Mouse (Mus musculus): ENCODE results near the gene H2-Q7.
"Not testable (repeated sequence)": the region's sequence is repeated elsewhere in the genome, so short reads cannot be mapped to it uniquely, and the experiment has no call there.

The H2-Q7 gene

DNA sequence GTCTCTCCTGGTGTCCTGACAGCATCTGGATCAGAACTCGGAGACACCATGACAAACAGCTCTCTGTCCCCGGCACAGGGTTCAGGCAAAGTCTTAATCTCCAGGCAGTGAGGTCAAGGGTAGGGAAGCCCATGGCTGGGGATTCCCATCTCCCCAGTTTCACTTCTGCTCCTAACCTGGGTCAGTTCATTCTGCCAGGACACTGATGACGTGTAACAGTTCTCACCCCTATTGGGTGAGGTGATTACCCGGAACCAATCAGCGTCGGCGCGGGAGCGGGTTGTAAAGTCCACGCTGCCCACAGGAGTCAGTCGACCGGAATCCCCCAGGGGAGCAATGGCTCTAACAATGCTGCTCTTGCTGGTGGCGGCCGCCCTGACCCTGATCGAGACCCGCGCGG is at the start of gene H2-Q7:
Gene H2-Q7 (plus strand): TSS at position 271 of the 400 bp plus-strand sequence.
- DNase-seq: peak; percentile 96

DNA sequence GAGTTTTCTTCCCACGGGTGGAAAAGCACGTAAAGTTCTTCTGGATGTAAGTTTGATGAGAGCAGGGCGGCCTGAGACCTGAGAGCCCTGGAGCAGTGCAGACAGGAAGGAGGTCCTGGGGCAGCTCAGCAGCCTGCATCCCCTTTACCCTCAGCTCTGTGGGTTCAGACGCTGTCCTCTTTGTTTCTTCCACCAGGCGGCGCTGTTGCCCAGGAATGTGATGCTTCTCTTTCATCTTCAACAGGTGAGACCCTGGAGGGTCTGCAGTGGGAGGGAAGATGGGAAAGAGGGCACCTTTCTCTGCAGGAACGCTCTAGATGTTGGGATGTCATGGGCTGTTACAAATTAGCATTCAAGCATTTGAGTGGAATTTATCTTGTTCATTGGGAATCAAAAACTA is 49.2 kb upstream of the H2-Q7 start:
- DNase-seq: peak; percentile 51

DNA sequence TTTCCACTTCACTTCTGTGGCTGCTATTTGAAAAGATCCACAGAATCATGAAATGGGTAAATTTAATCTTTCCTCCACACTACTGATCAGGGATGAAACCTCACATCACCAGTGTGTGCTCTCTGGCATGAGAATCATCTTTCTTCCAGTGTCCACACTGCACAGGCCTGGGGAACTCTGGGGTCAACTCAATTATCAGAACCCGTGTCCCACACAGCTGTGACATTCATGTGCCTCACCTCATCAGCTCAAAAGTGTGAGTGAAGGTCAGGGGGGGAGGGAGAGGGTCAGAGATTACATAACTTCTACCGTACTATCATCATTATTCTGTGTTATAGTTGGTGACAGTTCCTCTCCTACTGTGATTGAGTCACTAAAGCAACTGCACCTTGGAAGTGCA is 46.3 kb upstream of the H2-Q7 start:
- DNase-seq: not testable (repeated sequence)

DNA sequence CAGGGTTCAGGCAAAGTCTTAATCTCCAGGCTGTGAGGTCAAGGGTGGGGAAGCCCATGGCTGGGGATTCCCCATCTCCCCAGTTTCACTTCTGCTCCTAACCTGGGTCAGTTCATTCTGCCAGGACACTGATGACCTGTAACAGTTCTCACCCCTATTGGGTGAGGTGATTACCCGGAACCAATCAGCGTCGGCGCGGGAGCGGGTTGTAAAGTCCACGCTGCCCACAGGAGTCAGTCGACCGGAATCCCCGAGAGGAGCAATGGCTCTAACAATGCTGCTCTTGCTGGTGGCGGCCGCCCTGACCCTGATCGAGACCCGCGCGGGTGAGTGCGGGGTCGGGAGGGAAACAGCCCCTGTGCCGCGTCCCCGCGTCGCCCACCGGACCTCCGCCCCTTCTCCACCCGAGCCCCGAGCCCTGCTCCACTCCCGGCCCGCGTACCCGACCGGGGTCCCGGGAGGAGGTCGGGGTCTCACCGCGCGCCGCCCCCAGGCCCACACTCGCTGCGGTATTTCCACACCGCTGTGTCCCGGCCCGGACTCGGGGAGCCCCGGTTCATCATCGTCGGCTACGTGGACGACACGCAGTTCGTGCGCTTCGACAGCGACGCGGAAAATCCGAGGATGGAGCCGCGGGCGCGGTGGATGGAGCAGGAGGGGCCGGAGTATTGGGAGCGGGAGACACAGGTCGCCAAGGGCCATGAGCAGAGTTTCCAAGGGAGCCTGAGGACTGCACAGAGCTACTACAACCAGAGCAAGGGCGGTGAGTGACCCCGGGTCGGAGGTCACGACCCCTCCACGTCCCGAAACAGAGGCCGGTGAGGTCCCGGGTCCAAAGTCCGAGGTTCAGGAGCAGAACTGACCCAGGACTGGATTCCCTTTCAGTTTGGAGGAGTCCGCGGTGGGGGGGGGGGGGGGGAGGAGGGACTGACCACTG is 44.8 kb upstream of the H2-Q7 start:
- peak; percentile 34 for DNase-seq

DNA sequence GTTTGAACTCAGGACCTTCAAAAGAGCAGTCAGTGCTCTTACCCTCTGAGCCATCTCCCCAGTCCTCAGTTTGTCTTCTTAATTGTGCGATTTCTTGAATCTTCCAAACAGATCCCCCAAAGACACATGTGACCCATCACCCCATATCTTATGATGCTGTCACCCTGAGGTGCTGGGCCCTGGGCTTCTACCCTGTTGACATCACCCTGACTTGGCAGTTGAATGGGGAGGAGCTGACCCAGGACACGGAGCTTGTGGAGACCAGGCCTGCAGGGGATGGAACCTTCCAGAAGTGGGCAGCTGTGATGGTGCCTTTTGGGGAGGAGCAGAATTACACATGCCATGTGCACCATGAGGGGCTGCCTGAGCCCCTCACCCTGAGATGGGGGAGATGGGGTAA is 42.0 kb upstream of the H2-Q7 start:
- not testable (repeated sequence) for DNase-seq

DNA sequence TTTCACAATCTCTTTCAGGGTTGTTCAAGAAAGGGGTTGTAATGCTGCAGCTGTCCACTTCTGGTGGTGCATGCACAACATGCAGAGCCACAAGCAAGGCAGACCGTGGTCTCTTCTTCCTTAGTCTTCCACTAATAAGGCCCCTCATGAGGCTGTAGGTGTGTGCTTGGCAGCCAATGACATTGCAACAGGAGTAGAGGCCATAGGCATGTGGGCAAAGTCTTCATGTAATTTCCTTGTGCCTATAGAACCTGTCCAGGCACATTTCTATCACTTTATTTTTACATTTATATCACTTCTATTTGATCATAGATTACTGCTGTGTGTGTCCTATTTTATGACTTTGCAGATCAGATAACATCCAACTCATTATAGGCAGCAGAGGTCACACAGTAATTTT is 25.9 kb upstream of the H2-Q7 start:
- not testable (repeated sequence) for DNase-seq

DNA sequence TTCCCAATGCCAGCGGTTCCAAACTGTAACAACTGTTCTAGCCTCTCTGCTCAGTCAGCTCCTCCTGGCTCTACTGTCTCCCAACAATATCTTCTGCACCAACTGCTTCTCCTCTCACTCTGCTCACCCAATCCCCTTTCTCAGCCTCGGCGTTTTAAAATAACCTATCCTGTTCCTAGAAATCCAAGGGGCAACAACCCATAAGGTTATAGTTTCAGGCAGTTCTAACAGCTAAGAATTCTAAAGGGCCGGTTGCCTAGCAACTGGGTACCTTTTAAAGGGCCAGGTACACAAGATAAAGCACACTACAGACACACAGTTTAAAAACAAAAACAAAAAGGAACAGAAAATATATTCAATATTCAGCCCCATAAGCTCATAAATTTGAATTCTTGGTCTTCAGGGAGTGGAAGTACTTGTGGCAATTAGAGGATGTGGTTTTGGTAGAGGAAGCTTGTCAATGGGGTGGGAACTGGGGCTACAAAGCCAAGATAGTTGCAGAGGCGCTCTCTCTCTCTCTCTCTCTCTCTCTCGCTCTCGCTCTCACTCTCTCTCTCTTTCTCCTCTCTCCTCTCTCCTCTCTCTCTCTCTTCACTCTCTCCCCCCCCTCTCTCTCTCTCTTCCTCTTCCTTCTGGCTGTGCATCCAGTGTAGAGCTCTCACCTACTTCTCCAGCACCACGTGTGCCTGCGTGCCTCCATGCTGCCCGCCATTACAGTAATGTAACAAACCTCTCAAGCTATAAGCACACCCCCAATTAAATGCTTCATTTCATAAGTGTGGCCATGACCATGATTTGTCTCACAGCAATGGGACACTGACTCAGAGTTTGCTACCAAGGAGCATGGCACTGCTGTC is 23.5 kb upstream of the H2-Q7 start:
- DNase-seq: not testable (repeated sequence)

DNA sequence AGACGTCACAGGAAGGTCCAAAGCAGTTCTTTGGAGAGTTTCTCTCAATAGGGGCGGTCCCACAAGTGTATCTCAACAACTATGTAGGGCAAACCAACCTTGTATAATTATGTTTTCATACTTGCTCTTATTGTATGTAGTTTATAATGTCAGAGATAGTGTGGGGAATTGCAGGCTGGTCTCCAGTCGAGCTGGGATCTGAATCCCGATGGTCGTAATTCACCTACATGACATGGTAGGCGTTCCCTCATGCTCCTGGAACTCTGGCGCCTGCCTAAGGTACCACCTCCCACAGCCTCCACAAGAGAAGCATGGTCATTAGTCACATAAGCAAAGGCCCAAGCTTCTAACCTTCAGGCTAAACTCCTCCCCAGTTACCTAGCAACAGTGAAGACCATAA is 20.2 kb upstream of the H2-Q7 start:
- no peak for DNase-seq

DNA sequence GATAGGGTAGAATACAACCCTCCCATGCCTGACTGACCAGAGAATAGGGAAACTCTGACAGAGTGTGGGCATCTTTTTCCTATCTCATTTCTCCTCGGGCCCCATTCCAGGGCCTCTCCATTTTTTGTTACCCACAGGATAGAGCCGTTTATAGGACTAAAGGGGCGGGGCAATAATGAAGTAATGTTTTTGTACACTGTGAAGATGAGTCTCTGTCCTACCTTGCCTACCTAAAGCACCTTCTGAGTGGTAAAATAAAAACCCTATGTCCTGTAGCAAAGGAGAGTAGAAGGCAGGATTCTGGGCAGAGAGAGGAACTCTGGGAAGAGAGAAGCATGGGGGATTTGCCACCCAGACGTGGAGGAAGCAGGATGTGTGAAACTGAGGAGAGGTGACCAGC is 19.4 kb upstream of the H2-Q7 start:
- not testable (repeated sequence) for DNase-seq

DNA sequence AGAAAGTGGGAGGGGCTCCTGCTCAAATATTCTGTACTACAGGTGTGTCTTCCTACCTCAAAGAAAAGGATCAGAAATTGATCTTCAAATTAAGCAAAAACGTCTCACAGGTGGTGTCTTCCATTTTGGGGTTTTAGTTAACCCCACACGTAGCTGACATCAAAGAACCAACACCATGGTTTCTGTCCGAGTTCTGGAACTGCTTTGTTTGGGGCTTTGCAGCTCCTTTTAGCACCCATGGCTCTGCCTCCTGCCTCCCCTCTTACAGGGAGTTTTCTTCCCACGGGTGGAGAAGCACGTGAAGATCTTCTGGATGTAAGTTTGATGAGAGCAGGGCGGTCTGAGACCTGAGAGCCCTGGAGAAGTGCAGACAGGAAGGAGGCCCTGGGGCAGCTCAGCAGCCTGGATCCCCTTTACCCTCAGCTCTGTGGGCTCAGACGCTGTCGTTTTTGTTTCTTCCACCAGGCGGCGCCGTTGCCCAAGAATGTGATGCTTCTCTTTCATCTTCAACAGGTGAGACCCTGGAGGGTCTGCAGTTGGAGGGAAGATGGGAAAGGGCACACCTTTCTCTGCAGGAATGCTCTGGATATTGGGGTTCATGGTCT is 18.6 kb upstream of the H2-Q7 start:
- DNase-seq: not testable (repeated sequence)

DNA sequence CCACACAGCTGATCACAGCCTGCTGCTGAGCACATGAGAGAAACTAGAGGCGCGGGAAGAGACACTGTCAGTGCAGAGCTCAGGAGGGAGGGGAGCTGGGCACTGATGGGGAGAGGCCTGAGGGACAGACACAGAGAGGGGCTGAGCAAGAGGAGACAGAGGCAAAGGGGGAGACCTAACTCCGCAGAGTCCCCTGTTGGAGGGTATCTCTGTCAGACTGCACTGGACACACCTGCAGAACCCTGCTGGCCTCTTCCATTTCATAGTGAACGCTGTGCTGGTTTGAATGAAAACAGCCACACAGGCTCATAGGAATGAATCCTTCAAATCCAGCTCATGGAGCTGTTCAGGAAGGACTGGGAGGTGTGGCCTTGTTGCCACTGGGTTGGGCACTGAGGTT is 17.6 kb upstream of the H2-Q7 start:
- not testable (repeated sequence) for DNase-seq

DNA sequence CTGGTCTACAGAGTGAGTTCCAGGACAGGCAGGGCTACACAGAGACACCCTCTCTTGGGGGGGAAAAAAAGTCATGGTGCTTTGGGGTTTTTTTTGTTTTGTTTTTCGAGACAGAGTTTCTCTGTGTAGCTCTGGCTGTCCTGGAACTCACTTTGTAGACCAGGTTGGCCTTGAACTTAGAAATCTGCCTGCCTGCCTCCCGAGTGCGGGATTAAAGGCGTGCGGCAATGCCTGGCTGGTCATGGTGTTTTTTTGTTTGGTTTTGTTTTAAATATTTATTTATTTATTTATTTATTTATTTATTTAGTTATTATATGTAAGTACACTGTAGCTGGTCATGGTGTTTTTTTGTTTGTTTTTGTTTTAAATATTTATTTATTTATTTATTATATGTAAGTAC is 16.6 kb upstream of the H2-Q7 start:
- DNase-seq: not testable (repeated sequence)

DNA sequence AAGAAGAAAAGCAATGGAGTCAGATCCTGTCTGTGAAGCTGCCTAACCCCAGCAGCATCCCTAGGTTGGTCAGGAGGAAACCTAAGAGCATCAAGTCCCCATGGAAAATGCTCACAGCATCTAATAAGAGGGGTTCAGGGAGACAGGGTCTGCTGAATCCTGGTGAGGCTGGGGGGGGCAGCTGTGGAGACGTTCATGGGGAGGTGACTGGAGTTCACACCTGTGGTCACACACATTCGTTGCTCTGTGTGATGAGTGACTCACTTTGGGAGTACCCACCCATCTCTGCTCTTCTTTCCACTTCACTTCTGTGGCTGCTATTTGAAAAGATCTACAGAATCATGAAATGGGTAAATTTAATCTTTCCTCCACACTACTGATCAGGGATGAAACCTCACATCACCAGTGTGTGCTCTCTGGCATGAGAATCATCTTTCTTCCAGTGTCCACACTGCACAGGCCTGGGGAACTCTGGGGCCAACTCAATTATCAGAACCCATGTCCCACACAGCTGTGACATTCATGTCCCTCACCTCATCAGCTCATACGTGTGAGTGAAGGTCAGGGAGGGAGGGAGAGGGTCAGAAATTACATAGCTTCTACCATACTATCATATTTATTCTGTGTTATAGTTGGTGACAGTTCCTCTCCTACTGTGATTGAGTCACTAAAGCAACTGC is 15.7 kb upstream of the H2-Q7 start:
- not testable (repeated sequence) for DNase-seq

DNA sequence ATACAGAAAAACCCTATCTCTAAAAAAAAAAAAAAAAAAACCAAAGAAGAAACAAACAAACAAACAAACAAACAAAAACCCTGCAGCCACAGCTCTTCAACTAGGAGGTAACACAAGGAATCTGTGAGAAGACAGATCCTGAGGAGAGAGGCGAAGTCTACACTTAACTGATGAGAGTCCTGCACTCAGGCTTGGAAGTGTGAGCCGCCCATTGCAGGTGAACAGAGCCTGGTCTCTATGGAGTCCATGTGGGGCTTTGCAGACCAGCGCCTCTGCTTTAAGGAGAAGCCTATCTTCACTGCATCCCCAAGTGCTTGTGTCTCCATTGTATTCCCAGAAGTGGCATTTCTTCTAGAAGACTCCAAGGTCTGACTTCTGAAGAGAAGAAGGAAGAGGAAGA is 14.8 kb upstream of the H2-Q7 start:
- DNase-seq: not testable (repeated sequence)

DNA sequence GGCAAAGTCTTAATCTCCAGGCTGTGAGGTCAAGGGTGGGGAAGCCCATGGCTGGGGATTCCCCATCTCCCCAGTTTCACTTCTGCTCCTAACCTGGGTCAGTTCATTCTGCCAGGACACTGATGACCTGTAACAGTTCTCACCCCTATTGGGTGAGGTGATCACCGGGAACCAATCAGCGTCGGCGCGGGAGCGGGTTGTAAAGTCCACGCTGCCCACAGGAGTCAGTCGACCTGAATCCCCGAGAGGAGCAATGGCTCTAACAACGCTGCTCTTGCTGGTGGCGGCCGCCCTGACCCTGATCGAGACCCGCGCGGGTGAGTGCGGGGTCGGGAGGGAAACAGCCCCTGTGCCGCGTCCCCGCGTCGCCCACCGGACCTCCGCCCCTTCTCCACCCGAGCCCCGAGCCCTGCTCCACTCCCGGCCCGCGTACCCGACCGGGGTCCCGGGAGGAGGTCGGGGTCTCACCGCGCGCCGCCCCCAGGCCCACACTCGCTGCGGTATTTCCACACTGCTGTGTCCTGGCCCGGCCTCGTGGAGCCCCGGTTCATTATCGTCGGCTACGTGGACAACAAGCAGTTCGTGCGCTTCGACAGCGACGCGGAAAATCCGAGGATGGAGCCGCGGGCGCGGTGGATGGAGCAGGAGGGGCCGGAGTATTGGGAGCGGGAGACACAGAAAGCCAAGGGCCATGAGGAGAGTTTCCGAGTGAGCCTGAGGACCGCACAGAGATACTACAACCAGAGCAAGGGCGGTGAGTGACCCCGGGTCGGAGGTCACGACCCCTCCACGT is 14.1 kb upstream of the H2-Q7 start, which contains the start of gene H2-Q6:
Gene H2-Q6 (plus strand): TSS at position 227 of the 793 bp plus-strand sequence.
- DNase-seq: peak; percentile 85

DNA sequence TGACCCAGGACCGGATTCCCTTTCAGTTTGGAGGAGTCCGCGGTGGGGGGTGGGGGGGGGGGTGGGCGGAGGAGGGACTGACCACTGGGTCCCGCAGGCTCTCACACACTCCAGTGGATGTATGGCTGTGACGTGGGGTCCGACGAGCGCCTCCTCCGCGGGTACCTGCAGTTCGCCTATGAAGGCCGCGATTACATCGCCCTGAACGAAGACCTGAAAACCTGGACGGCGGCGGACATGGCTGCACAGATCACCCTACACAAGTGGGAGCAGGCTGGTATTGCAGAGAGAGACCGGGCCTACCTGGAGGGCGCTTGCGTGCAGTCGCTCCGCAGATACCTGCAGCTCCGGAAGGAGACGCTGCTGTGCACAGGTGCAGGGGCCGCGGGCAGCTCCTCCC is 13.5 kb upstream of the H2-Q7 start:
- DNase-seq: peak; percentile 23

DNA sequence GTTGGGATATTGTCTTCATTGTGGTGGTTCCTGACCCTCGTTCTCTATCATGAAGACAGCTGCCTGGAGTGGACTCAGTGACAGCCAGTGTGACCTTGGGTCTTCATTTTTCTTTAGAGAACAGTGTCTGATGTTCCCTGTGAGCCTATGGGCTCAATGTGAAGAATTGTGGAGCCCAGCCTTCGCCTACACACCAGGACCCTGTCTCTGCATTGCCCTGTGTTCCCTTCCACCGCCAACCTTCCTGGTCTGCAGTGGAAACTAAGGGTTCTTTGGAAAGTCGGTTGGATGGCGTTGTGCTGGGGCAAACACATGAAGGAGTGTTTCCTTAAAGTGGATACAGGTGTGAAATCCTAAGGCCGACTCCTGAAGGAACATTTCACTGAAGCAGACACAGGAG is 10.1 kb upstream of the H2-Q7 start:
- not testable (repeated sequence) for DNase-seq

DNA sequence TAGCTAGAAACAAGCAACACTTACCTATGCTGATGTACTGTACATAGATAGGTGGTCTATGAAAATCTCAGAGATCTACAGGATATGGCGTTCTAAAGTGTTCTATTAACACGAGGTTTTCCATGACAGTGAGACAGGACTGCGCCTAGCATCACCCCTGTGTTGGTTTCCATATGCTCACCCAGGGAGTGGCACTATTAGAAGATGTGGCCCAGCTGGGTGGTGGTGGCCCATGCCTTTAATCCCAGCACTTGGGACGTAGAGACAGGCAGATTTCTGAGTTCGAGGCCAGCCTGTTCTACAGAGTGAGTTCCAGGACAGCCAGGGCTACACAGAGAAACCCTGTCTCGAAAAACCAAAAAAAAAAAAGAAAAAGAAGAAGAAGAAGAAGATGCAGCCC is 8.3 kb upstream of the H2-Q7 start:
- not testable (repeated sequence) for DNase-seq

DNA sequence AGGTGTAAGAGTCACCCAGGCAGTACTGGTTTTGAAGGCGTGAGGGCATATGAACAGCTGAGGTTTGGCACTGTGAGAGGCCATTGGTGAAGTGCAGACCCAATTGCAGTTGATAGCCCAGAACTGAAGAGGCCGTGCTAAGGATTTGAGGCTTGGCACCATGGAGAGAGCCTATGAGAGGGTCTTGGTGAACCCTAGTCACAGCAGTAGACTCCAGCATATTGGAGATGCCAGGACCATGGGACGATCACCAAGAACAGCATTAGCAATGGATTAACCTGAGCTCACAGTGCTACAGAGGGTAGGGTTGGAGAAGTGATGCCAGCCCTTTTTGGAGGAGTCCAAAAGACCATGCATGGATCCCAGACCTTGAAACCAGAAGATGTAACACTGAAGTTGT is 6.8 kb upstream of the H2-Q7 start:
- not testable (repeated sequence) for DNase-seq

DNA sequence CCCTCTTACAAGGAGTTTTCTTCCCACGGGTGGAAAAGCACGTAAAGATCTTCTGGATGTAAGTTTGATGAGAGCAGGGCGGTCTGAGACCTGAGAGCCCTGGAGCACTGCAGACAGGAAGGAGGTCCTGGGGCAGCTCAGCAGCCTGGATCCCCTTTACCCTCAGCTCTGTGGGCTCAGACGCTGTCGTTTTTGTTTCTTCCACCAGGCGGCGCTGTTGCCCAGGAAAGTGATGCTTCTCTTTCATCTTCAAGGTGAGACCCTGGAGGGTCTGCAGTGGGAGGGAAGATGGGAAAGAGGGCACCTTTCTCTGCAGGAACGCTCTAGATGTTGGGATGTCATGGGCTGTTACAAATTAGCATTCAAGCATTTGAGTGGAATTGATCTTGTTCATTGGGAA is 4.1 kb upstream of the H2-Q7 start:
- DNase-seq: not testable (repeated sequence)

DNA sequence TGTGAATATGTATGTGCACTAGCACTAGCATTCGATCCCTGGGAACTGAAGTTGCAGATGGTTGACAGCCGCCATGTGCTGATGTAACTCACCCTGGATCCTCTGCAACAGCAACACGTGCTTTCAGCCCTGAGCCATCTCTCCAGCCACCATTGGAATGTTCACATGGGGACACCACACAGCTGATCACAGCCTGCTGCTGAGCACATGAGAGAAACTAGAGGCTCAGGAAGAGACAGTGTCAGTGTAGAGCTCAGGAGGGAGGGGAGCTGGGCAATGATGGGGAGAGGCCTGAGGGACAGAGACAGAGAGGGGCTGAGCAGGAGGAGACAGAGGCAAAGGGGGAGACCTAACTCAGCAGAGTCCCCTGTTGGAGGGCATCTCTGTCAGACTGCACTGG is 3.4 kb upstream of the H2-Q7 start:
- DNase-seq: not testable (repeated sequence)

Data from lung, postnatal 36 days (tissue).